Mouse (Mus musculus) liver, adult 2 months (tissue): ENCODE measurements at regions not wholly inside any gene's neighbourhood (a gene's known extent, or its start where the extent isn't known, plus 50 kb on each side); places are given as distances from the start of the nearest gene placed in this dataset.

Experiments
- CTCF ChIP-seq: fragments of 200-500 bp; IDR thresholded peaks from 2 replicates; pipeline ENCODE4 v1.5.1; 2011; ENCODE audit warnings: low read depth, low read length, control low read depth
- POLR2A ChIP-seq: fragments of 200-500 bp; IDR thresholded peaks from 2 replicates; pipeline ENCODE4 v1.6.1; 2011; ENCODE audit warnings: low read length, control low read depth; ENCODE audit not compliant: insufficient read depth; ENCODE audit errors: extremely low read depth

GRCm38 (mm10) chr3:78581100-78581499 lies 705.2 kb downstream of the Rapgef2 start:
- TF ChIP-seq POLR2A (no peak), CTCF (no peak)
